Comparison of ENCODE assay signal across 7 mouse cellular contexts in genomic region chr7:141464603-141465201, GRCm38 (mm10). TPM values are rescaled to one million over a fixed set of nuclear protein-coding genes. Genes with fewer than 3 reads are reported as not detected.
DNase-seq lines count a peak whose midpoint lies in the region; ATAC-seq lines count a peak whose summit lies in the region.

No protein-coding gene starts in this region.

- H3K27ac ChIP-seq in forebrain, embryonic 13.5 days: no peak overlapping the region
- no peak overlapping the region for H3K27ac ChIP-seq in intestine, embryonic 16.5 days (ENCODE audit: low read length)
- peak overlapping the region; percentile 55; the same call in 1 of the 2 replicates for H3K27ac ChIP-seq in lung, embryonic 15.5 days
- H3K27ac ChIP-seq in stomach, embryonic 16.5 days (ENCODE audit: low read length): no peak overlapping the region

- 0 out of 2 replicates have a peak overlapping the region, but pooled peaks have one; percentile 16 for H3K9ac ChIP-seq in forebrain, embryonic 13.5 days
- H3K9ac ChIP-seq in intestine, embryonic 16.5 days (ENCODE audit: low read depth, low read length): peak overlapping the region; percentile 15; the same call in 1 of the 2 replicates
- H3K9ac ChIP-seq in lung, embryonic 15.5 days: peak overlapping the region; percentile 15; the same call in 1 of the 2 replicates
- peak overlapping the region; percentile 59 for H3K9ac ChIP-seq in stomach, embryonic 16.5 days (ENCODE audit: low read length)

- peaks cover 49% of the 10 kb centered on the region for H3K4me1 ChIP-seq in forebrain, embryonic 13.5 days
- peaks cover 43% of the 10 kb centered on the region for H3K4me1 ChIP-seq in intestine, embryonic 16.5 days (ENCODE audit: control insufficient read depth, insufficient read depth, low read length)
- peaks cover 81% of the 10 kb centered on the region for H3K4me1 ChIP-seq in lung, embryonic 15.5 days
- H3K4me1 ChIP-seq in stomach, embryonic 16.5 days (ENCODE audit: control insufficient read depth, insufficient read depth, low read length): peaks cover 65% of the 10 kb centered on the region

- peaks cover 12% of the 10 kb centered on the region for H3K36me3 ChIP-seq in forebrain, embryonic 13.5 days (ENCODE audit: poor library complexity, severe bottlenecking)
- H3K36me3 ChIP-seq in intestine, embryonic 16.5 days (ENCODE audit: control insufficient read depth, insufficient read depth, low read length): peaks cover 1% of the 10 kb centered on the region; the same call in 1 of the 2 replicates
- peaks cover 5% of the 10 kb centered on the region; the same call in 1 of the 2 replicates for H3K36me3 ChIP-seq in lung, embryonic 15.5 days
- peaks cover 2% of the 10 kb centered on the region; the same call in 1 of the 2 replicates for H3K36me3 ChIP-seq in stomach, embryonic 16.5 days (ENCODE audit: control insufficient read depth, insufficient read depth, low read length)

- peaks cover 74% of the 10 kb centered on the region for H3K27me3 ChIP-seq in forebrain, embryonic 13.5 days
- H3K27me3 ChIP-seq in intestine, embryonic 16.5 days (replicated peaks; ENCODE audit: control insufficient read depth, insufficient read depth, low read length): peaks cover 25% of the 10 kb centered on the region
- H3K27me3 ChIP-seq in lung, embryonic 15.5 days: peaks cover 52% of the 10 kb centered on the region
- H3K27me3 ChIP-seq in stomach, embryonic 16.5 days (ENCODE audit: control insufficient read depth, insufficient read depth, low read length): peaks cover 24% of the 10 kb centered on the region

- DNase-seq in spleen, adult 18-20 months: peak; percentile 32 to 43
- no peak for DNase-seq in spleen, adult 12 weeks (ENCODE audit: low spot score)
- no peak for DNase-seq in ovary, postnatal 36 days (ENCODE audit: low spot score)

- peak overlapping the region; percentile 33 for H3K4me2 ChIP-seq in forebrain, embryonic 13.5 days
- H3K4me2 ChIP-seq in intestine, embryonic 16.5 days (ENCODE audit: low read depth, low read length): peak overlapping the region; percentile 26
- H3K4me2 ChIP-seq in lung, embryonic 15.5 days: peak overlapping the region; percentile 48
- H3K4me2 ChIP-seq in stomach, embryonic 16.5 days (ENCODE audit: low read depth, low read length): peak overlapping the region; percentile 45

- ATAC-seq in forebrain, embryonic 13.5 days: no peak
- no peak for ATAC-seq in intestine, embryonic 16.5 days
- no peak for ATAC-seq in lung, embryonic 15.5 days (ENCODE audit: borderline replicate concordance, extremely low read depth, low FRiP score, low TSS enrichment)
- ATAC-seq in stomach, embryonic 16.5 days (ENCODE audit: insufficient read depth, low FRiP score): no peak

- WGBS in forebrain, embryonic 13.5 days: 3% methylated on average over 38 of the region's 38 CpGs
- WGBS in intestine, embryonic 16.5 days: 13% methylated on average over 38 of the region's 38 CpGs
- WGBS in lung, embryonic 15.5 days: 9% methylated on average over 35 of the region's 38 CpGs
- 12% methylated on average over 32 of the region's 38 CpGs for WGBS in stomach, embryonic 16.5 days

- H3K4me3 ChIP-seq in forebrain, embryonic 13.5 days: peak overlapping the region; percentile 9; the same call in 1 of the 2 replicates
- peak overlapping the region; percentile 11; the same call in 1 of the 2 replicates for H3K4me3 ChIP-seq in intestine, embryonic 16.5 days (ENCODE audit: low read length)
- H3K4me3 ChIP-seq in lung, embryonic 15.5 days: peak overlapping the region; percentile 27
- peak overlapping the region; percentile 22 for H3K4me3 ChIP-seq in stomach, embryonic 16.5 days (replicated peaks; ENCODE audit: low read length)

- H3K9me3 ChIP-seq in forebrain, embryonic 13.5 days (replicated peaks): no peaks in the 10 kb centered on the region
- H3K9me3 ChIP-seq in intestine, embryonic 16.5 days (ENCODE audit: control insufficient read depth, low read length): no peaks in the 10 kb centered on the region
- no peaks in the 10 kb centered on the region for H3K9me3 ChIP-seq in lung, embryonic 15.5 days
- H3K9me3 ChIP-seq in stomach, embryonic 16.5 days (replicated peaks; ENCODE audit: control insufficient read depth, low read length): no peaks in the 10 kb centered on the region

RNA-seq across cellular contexts. Expression of gene Cd151, which starts 2.5 kb away (rescaled TPM):
- 12.0 and 14.3 TPM in 2 replicates for polyA plus RNA-seq in forebrain, embryonic 13.5 days (2015; fragmentation: Nextera tagmentation; extraction: Ambion mirVana)
- 30.6 and 30.8 TPM in 2 replicates for polyA plus RNA-seq in intestine, embryonic 16.5 days (2015; fragmentation: Nextera tagmentation; extraction: Ambion mirVana)
- 24.4 and 30.7 TPM in 2 replicates for polyA plus RNA-seq in lung, embryonic 15.5 days (2015; fragmentation: Nextera tagmentation; extraction: Ambion mirVana)
- polyA plus RNA-seq in stomach, embryonic 16.5 days (2015; fragmentation: Nextera tagmentation; extraction: Ambion mirVana): 39.1 and 40.3 TPM in 2 replicates

RNA-seq across cellular contexts. Expression of gene Cracr2b, which starts 3.8 kb away (rescaled TPM):
- polyA plus RNA-seq in forebrain, embryonic 13.5 days (2015; fragmentation: Nextera tagmentation; extraction: Ambion mirVana): 3.2 and 6.0 TPM in 2 replicates
- polyA plus RNA-seq in intestine, embryonic 16.5 days (2015; fragmentation: Nextera tagmentation; extraction: Ambion mirVana): 19.3 and 21.0 TPM in 2 replicates
- 35.6 and 40.8 TPM in 2 replicates for polyA plus RNA-seq in lung, embryonic 15.5 days (2015; fragmentation: Nextera tagmentation; extraction: Ambion mirVana)
- polyA plus RNA-seq in stomach, embryonic 16.5 days (2015; fragmentation: Nextera tagmentation; extraction: Ambion mirVana): 21.4 and 25.3 TPM in 2 replicates

RNA-seq across cellular contexts. Expression of gene Pnpla2, which starts 9.7 kb away (rescaled TPM):
- polyA plus RNA-seq in forebrain, embryonic 13.5 days (2015; fragmentation: Nextera tagmentation; extraction: Ambion mirVana): 19.5 and 21.0 TPM in 2 replicates
- polyA plus RNA-seq in intestine, embryonic 16.5 days (2015; fragmentation: Nextera tagmentation; extraction: Ambion mirVana): 45.5 and 45.7 TPM in 2 replicates
- 35.9 and 41.6 TPM in 2 replicates for polyA plus RNA-seq in lung, embryonic 15.5 days (2015; fragmentation: Nextera tagmentation; extraction: Ambion mirVana)
- polyA plus RNA-seq in stomach, embryonic 16.5 days (2015; fragmentation: Nextera tagmentation; extraction: Ambion mirVana): 34.0 and 38.5 TPM in 2 replicates

RNA-seq across cellular contexts. Expression of gene Polr2l, which starts 10.2 kb away (rescaled TPM):
- 76.5 and 89.5 TPM in 2 replicates for polyA plus RNA-seq in forebrain, embryonic 13.5 days (2015; fragmentation: Nextera tagmentation; extraction: Ambion mirVana)
- 50.9 and 57.1 TPM in 2 replicates for polyA plus RNA-seq in intestine, embryonic 16.5 days (2015; fragmentation: Nextera tagmentation; extraction: Ambion mirVana)
- 66.9 and 69.2 TPM in 2 replicates for polyA plus RNA-seq in lung, embryonic 15.5 days (2015; fragmentation: Nextera tagmentation; extraction: Ambion mirVana)
- polyA plus RNA-seq in stomach, embryonic 16.5 days (2015; fragmentation: Nextera tagmentation; extraction: Ambion mirVana): 62.4 and 63.1 TPM in 2 replicates

RNA-seq across cellular contexts. Expression of gene Tspan4, which starts 10.3 kb away (rescaled TPM):
- polyA plus RNA-seq in forebrain, embryonic 13.5 days (2015; fragmentation: Nextera tagmentation; extraction: Ambion mirVana): 18.0 and 20.0 TPM in 2 replicates
- polyA plus RNA-seq in intestine, embryonic 16.5 days (2015; fragmentation: Nextera tagmentation; extraction: Ambion mirVana): 58.2 and 59.2 TPM in 2 replicates
- 96.9 and 100 TPM in 2 replicates for polyA plus RNA-seq in lung, embryonic 15.5 days (2015; fragmentation: Nextera tagmentation; extraction: Ambion mirVana)
- polyA plus RNA-seq in stomach, embryonic 16.5 days (2015; fragmentation: Nextera tagmentation; extraction: Ambion mirVana): 67.4 and 69.6 TPM in 2 replicates

Comparison
In these comparisons a context has a peak if more than half of its experiments do, and no peak if none do; other contexts are left out.
1. DNase-seq: peak in spleen, adult 18-20 months (2 of 2); none in spleen, adult 12 weeks (single experiment) and ovary, postnatal 36 days (single experiment).
2. Peak in every context shown above with its lines, with median percentiles within 50 percentile points of each other: H3K4me2 ChIP-seq, H3K4me3 ChIP-seq and H3K9ac ChIP-seq.